Mouse (Mus musculus): ENCODE measurements at regions not wholly inside any gene's neighbourhood (a gene's known extent, or its start where the extent isn't known, plus 50 kb on each side); places are given as distances from the start of the nearest gene placed in this dataset.

GRCm38 (mm10) chr15:62096778-62097177, 1174.0 kb upstream of the A1bg start:
- no peak for DNase-seq (ENCODE audit: low spot score in 2 of 2)

- no peak for DNase-seq (ENCODE audit: low spot score in 2 of 2)
Observed at GRCm38 (mm10) chr15:62095198-62095597, 1172.4 kb upstream of the A1bg start.

- no peak for DNase-seq (ENCODE audit: low spot score in 2 of 2)
Observed at GRCm38 (mm10) chr15:62093672-62094071, 1170.9 kb upstream of the A1bg start.

- no peak for DNase-seq (ENCODE audit: low spot score in 2 of 2)
Observed at GRCm38 (mm10) chr15:62092671-62093185, 1169.9 kb upstream of the A1bg start.

DNA sequence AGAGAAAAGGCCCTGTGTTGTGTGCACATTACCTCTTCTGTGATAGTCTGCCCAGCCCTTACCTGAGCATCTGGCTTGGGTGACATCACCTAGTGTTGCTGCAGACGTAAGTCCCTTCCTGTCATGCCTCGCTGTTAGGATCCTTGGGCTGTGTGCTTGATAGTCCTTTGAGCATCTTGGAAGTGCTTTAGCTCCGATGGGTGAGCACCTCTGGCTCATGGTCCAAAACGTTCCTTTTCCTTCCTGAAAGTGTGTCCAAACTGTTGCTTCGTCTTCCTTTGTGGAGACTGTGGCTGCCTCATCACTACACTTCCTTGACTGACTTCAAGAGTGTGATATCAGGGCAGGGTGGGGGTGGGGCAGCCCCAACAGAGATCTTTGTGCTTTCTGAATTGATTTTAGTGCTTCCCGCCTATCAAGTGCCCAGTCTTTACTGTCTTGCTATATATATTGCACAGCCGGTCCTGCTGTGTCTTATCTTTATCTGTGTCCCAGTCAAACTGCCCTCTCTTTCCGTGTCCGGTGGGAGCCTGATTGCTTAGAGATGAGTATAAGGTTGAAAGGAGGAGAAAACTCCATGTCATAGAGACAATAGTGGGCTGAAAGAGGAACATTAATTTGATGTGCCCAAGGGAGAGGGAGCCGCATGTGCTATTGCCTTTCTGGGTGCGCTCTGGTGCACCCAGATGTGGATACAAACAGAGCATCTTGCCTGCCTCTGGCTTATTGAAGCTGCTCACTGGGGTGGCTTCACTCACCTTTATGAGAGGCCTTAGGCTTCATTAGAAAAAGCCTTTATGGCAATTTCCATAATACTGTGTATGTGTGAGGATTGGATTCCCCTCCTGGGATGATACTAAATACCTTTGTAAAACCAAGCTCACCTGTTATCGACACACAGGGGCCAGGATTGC, 1169.2 kb upstream of the A1bg start:
- no peak for DNase-seq (ENCODE audit: low spot score in 2 of 2)

GRCm38 (mm10) chr15:62091144-62091543, 1168.3 kb upstream of the A1bg start:
- no peak for DNase-seq (ENCODE audit: low spot score in 2 of 2)

GRCm38 (mm10) chr15:62088341-62088740, 1165.5 kb upstream of the A1bg start:
- DNase-seq (ENCODE audit: low spot score in 2 of 2): no peak

DNA sequence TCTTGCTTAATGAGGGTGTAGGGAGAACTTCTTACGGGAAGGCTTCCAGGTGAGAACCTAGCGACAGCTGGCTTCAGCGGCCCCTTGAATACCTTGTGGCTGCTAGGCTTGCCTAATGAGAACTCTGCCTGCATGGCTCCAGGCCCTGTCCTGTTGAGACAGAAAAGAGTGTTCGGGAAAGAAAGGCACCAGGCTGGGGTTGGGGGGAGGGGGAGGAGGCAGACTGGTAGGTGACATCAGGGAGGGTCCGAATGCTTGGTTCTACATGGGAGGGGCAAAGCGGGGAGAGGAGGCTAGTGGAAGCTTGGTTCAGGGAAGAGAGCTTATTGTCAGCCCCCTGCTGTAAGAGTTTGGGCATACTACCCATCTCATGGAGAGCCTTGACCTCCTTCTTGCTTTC, 1164.9 kb upstream of the A1bg start:
- no peak for DNase-seq (ENCODE audit: low spot score in 2 of 2)

DNA sequence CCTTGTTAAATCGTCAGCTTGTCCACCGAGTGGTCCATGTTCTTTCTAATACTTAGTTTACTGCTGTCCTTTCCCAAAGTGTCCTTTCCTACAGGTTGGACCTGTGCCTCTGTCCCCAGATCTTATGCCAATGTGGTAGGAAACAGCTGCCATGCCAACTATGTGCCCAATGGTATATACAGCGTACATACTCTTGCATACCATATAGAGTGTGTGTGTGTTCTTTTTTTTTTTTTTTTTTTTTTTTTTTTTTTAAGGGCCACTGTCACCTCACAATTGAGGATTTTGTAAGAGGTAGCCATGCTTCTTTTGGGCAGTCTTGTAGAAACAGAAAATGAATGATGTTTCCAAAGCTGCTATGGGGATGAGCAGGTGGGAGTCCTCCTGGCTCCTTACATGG, 1163.2 kb upstream of the A1bg start:
- DNase-seq (ENCODE audit: low spot score in 2 of 2): no peak

- no peak for DNase-seq (ENCODE audit: low spot score in 2 of 2)
Observed at GRCm38 (mm10) chr15:62083347-62083746, 1160.5 kb upstream of the A1bg start.

DNA sequence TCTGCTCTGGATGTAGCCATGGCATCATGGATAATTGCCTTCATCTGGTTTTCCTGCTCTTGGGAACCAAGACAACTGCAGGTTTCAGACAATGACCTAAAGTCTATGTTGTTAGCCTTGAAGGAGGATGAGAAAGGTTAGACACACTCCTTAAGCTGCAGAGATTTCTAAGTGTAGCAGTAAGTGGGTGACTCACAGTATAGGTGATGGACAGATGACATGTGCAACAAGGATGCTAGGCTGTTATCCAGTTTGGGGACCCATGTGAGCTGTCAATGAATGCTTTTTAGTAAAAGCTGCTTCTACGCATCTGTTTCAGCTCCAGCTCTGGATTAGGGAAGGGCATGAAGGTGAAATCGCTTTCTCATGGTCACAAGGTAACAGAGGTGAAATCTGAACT, 1159.7 kb upstream of the A1bg start:
- DNase-seq (ENCODE audit: low spot score in 2 of 2): no peak

DNA sequence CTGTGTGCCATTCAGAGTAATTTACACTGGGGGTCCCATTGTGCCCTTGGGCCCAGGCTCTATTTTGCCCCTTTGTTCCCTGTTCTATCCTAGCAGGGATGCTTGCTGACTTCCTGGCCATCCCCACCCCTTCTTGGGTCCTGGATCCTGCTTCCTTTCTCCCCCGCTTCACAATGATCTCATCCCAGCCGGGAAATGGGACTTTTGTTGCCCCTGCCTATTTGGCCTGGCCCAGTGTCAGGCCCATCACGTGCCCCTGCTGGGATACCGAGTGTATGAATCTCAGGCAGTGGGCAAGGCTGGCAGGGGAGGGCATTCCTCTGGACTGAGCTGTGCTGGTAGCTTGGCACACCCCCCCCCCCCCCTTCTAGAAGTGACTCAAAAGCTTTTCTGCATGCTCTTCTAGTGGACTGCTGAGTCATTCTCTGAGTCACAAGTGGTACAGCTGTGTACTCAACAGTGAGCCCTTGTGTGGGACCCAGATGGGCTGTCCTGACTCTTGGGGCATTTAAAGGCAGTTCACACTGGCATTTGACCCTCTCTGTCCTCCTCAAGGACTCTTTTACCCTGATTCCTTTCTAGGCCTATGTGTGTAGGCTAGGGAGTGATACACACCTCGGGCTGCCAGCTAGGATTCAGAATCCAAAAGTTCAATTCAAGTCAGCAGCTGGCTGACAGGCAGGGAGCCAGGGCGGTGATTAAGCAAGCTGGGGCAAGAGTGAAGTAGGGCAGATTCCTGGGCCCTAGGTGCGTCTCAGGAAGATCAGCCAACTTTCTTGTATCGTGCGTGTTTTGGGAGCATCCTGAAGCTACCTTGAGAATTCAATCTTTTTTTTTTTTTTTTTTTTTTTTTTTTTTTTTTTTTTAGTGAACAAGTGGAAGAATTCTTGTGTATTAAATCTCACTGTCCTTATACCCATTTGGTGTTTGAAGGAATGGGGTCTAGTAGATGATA, 1156.6 kb upstream of the A1bg start:
- DNase-seq (ENCODE audit: low spot score in 2 of 2): no peak

- no peak for DNase-seq (ENCODE audit: low spot score in 2 of 2)
Observed at GRCm38 (mm10) chr15:62076552-62077234, 1153.9 kb upstream of the A1bg start.

- DNase-seq (ENCODE audit: low spot score in 2 of 2): no peak
Observed at GRCm38 (mm10) chr15:62074735-62075134, 1151.9 kb upstream of the A1bg start.

DNA sequence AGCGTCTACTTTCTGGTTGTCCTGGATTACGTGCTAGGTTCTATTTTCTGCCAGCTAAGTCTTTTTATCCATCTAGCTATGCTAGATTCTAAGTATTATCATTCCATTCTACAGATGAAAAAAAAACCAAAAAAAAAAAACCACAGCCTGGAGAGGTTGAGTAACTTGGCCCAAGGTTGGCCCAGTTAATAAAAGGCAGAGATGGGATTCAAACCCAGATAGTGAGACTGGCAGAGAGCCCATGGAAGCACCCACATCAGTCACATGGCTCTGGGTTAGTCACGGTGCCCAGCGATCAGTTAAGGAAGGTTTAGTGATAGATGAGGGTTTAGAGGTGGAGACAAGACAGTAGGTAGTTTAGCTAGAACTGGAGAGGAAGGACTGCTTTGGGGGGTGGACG, 1150.8 kb upstream of the A1bg start:
- no peak for DNase-seq (ENCODE audit: low spot score in 2 of 2)

DNA sequence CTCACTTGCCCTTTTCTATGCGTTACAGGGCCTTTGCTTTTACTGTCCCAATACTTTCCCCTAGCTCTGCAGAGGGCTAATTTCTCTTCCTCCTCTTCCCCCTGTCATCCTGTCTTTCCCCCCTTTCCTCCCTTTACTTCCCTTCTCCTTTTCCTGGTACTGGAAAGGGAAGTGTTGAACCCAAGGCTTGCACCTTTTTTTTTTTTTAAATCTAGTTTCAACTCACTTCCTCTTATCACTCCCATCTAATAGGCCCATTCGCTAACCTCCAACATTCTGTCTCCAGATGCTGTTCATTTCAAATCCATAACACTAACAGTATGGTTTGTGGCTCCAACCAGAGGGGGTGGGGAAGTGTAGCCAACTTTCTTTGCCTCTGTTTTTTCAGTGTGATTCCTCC, 1148.5 kb upstream of the A1bg start:
- DNase-seq (ENCODE audit: low spot score in 2 of 2): no peak

GRCm38 (mm10) chr15:62068422-62069160, 1145.8 kb upstream of the A1bg start:
- no peak for DNase-seq (ENCODE audit: low spot score in 2 of 2)

GRCm38 (mm10) chr15:62064399-62064798, 1141.6 kb upstream of the A1bg start:
- DNase-seq (ENCODE audit: low spot score in 2 of 2): no peak

GRCm38 (mm10) chr15:62057449-62057848, 1134.6 kb upstream of the A1bg start:
- no peak for DNase-seq (ENCODE audit: low spot score in 2 of 2)

DNA sequence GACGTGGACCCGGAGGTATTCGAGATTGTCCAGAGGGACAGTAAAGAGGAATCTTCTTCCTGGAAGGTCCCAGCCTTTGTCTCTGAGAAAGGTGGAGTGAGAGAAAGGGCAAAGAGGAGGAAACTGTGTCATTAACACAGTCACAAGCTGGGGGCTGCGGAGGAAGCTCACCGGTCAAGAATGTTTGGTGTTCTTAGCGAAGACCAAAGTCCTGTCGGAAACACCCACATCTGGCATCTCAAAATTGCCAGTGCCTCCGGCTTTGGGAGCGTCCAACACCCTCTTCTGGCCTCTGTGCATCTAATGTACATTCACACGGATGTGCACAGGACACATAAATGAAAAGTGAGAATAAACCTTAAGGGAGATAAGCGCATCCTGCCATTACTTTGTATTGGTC, 1134.1 kb upstream of the A1bg start:
- DNase-seq (ENCODE audit: low spot score in 2 of 2): no peak

DNA sequence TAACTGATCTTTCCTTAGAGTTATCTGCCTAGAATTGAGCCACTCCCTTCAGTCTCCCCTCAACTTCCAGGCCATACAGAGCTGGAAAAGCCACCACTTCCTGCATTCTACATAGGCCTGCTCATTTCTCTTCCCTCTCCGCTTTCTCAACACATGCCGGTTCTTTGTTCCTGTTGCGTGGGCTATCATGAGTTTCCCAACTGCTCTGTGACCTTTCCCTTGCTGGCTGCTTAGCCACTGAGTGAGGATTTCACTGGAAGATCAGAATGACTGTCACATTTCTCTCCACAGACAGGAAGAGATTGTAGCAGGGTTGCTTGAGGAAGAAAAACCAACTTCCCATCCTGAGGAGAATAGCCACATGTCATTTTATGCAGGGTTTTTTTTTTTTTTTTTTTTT, 1133.6 kb upstream of the A1bg start:
- DNase-seq (ENCODE audit: low spot score in 2 of 2): no peak

All from spleen, postnatal 14 days (tissue).